Comparison of ENCODE assay signal across 13 mouse cellular contexts in the genomic region with DNA sequence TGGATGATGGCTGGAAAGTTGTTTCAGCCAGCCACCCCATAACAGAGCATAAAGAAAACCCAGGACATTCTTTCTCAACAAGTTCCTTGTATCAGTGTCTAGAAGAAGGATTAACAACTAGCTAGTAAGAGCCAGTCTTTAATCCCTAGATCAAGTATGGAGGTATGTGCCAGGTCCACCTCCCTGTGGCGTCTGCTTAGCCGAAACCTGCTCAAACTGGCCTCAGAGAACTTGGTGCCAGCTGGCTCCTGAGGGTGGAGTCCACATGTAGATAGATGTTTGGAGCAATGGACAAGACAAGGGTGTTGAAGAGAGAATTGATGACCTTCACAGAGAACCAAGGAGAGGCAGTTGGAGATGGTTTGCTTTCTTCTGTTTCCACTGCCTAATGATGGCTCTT.
"Had no signal": no experiment of that assay in that cellular context is flagged by ENCODE, and none has a peak within 500 bp of the region (broad histone marks: within the 10 kb centered on the region; RNA-seq: fewer than 3 reads in every experiment).

No protein-coding gene starts in this region.

- DNase-seq: kidney, postnatal 36 days; liver; lung, adult 18-20 months; lung, postnatal 36 days; midbrain, embryonic 14.5 days; right cerebral cortex, postnatal 4 days; spleen, adult 18-20 months; thymus, adult 18-20 months; thymus, postnatal 14 days had no signal

- H3K9ac ChIP-seq: limb, embryonic 12.5 days; liver, embryonic 14.5 days; neural tube, embryonic 15.5 days had no signal

- H3K36me3 ChIP-seq: limb, embryonic 12.5 days had no signal

- H3K4me3 ChIP-seq: limb, embryonic 12.5 days; myocyte; neural tube, embryonic 15.5 days had no signal

- H3K4me1 ChIP-seq: limb, embryonic 12.5 days; neural tube, embryonic 15.5 days had no signal

- H3K4me2 ChIP-seq: limb, embryonic 12.5 days; neural tube, embryonic 15.5 days had no signal

- H3K27me3 ChIP-seq: limb, embryonic 12.5 days; neural tube, embryonic 15.5 days had no signal

- H3K9me3 ChIP-seq: limb, embryonic 12.5 days; neural tube, embryonic 15.5 days had no signal

- H3K27ac ChIP-seq: limb, embryonic 12.5 days; liver, embryonic 14.5 days; neural tube, embryonic 15.5 days had no signal
